Mouse (Mus musculus): ENCODE measurements around the gene Dlgap5.
"Not testable (repeated sequence)": the region's sequence is repeated elsewhere in the genome, so short reads cannot be mapped to it uniquely, and the experiment has no call there.

The Dlgap5 gene

GRCm38 (mm10) chr14:47417775-47418665 is at the start of gene Dlgap5:
Gene Dlgap5 (minus strand): TSS chr14:47418407.
- peak; percentile 97 for DNase-seq (ENCODE audit: low read depth, low spot score)

- no peak for DNase-seq (ENCODE audit: low read depth, low spot score)
Measured at GRCm38 (mm10) chr14:47465468-47466175, 47.4 kb upstream of the Dlgap5 start.

DNA sequence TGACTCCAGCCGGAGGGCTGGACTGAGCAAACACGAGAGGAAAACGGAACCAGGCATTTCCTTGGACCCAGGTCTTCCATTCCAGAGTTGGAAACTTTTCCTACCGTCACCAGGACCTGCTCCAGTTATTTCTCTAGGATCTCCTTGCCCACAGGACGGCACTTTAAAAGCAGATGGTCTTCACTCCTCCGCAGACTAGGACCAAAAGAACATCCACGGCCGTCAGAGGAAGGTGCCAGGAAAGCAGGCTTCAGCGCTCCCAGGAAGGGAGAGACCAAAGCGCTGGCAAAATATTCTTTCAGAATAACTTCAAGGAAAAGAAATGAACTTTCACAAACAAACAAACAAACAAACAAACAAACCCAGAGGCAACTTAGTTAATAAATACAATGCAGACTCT is 46.2 kb upstream of the Dlgap5 start:
- no peak for DNase-seq (ENCODE audit: low read depth, low spot score)

- DNase-seq (ENCODE audit: low read depth, low spot score): no peak
Measured at GRCm38 (mm10) chr14:47462877-47463460, 44.8 kb upstream of the Dlgap5 start.

GRCm38 (mm10) chr14:47462453-47462852 is 44.2 kb upstream of the Dlgap5 start:
- no peak for DNase-seq (ENCODE audit: low read depth, low spot score)

DNA sequence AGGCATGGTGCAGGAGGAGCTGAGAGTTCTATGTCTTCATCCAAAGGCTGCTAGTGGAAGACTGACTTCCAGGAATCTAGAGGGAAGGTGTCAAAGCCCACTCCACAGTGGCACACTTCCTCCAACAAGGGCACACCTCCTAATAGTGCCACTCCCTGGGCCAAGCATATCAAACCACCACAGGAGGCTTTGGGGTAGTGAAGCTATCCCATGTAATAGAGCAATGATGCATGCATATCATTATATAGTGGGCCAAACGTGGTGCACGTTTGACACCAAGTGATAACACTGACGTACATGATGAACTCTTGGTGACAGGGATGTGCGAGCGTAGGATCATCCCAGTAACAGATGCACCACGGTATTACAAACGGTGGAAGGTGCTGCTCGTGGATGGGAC is 43.8 kb upstream of the Dlgap5 start:
- no peak for DNase-seq (ENCODE audit: low read depth, low spot score)

GRCm38 (mm10) chr14:47459556-47459955 is 41.3 kb upstream of the Dlgap5 start:
- DNase-seq (ENCODE audit: low read depth, low spot score): no peak

GRCm38 (mm10) chr14:47450121-47450520 is 31.9 kb upstream of the Dlgap5 start, which contains the start of gene Fbxo34:
Gene Fbxo34 (plus strand): TSS chr14:47450421.
- DNase-seq (ENCODE audit: low read depth, low spot score): not testable (repeated sequence)

- DNase-seq (ENCODE audit: low read depth, low spot score): no peak
Measured at GRCm38 (mm10) chr14:47445331-47446095, 27.3 kb upstream of the Dlgap5 start.

DNA sequence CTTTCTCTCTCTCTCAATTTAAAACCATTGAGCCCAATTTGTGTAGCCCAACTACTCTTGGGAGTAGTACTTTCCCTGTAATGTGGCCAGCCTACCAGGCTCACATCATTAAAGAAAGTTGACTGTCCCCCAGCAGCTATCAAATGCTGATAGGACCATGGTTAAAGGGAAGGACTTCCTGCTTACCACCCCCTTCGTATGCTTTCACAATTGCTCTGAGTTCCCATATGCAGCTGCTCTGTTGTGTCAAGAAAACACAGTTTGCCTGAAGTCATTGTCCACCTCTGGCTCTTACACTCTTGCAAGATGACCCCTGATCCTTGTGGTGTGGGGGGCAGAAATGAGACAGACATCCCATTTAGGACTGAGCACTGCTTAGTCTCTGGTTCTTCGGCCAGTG is 26.7 kb upstream of the Dlgap5 start:
- no peak for DNase-seq (ENCODE audit: low read depth, low spot score)

GRCm38 (mm10) chr14:47438947-47439346 is 20.7 kb upstream of the Dlgap5 start:
- peak; percentile 70 for DNase-seq (ENCODE audit: low read depth, low spot score)

- DNase-seq (ENCODE audit: low read depth, low spot score): peak; percentile 49
Measured at GRCm38 (mm10) chr14:47432987-47433386, 14.8 kb upstream of the Dlgap5 start.

DNA sequence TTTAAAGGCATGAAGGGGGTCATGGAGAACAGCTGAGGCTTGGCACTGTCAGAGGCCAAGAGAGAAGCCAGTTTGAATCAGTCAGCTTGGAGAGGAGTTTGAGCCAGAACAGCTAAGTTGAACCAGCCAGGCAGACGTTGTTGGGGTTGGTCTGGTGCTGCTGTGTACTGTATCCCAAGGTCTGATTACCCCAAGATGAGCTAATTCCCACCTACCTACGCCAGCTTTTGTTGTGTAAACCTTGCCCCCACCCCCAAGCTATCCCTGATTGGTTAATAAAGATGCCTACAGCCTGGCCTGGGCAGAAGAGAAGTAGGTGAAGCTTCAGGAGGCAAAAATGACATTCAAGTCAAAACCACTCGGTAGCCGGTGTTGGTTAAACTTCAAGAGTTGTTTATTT is 4.3 kb upstream of the Dlgap5 start:
- DNase-seq (ENCODE audit: low read depth, low spot score): peak; percentile 64

GRCm38 (mm10) chr14:47421606-47422005 is 3.4 kb upstream of the Dlgap5 start:
- peak; percentile 88 for DNase-seq (ENCODE audit: low read depth, low spot score)

- peak; percentile 88 for DNase-seq (ENCODE audit: low read depth, low spot score)
Measured at GRCm38 (mm10) chr14:47419723-47420276, 1.6 kb upstream of the Dlgap5 start.

- peak; percentile 28 for DNase-seq (ENCODE audit: low read depth, low spot score)
Measured at GRCm38 (mm10) chr14:47419034-47419625, 923 bp upstream of the Dlgap5 start.

DNA sequence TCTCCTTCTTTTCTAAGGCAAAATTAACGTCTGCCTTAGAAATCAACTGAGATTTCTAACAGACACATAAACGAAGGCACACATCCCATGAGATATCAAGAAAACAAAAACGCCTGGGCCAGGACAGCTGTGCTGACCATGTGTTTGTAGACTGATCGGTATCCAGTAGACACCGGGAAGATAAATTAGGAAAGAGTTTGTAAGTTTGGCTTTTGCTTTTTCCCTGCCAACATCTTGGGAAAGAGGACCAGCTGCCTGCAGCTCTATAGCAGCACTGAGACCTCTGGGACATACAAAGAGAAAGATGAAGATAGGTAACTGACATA is 422 bp upstream of the Dlgap5 start:
- DNase-seq (ENCODE audit: low read depth, low spot score): no peak

- no peak for DNase-seq (ENCODE audit: low read depth, low spot score)
Measured at GRCm38 (mm10) chr14:47417346-47417745, 861 bp downstream of the Dlgap5 start.

DNA sequence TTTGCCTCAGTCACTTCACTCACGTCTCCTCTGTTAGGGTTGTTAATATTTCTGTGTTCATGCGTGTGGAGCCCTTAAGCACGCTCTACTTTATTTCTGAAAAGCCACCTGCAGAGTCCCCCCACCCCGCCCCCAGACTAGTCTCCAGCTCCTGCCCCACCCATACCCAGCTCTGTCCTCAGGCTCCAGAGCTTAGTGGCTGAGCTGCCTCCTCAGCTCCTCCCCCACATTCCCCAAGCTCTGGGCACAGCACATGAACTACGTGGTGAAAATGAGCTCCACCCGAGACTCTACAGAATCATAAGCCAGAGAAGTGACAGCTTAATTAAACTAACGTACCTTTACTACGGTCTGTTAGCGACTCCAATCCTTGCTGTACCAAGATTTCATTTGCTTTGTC is 12.2 kb downstream of the Dlgap5 start:
- peak; percentile 87 for DNase-seq (ENCODE audit: low read depth, low spot score)

- DNase-seq (ENCODE audit: low read depth, low spot score): no peak
Measured at GRCm38 (mm10) chr14:47402735-47403134, 15.5 kb downstream of the Dlgap5 start.

DNA sequence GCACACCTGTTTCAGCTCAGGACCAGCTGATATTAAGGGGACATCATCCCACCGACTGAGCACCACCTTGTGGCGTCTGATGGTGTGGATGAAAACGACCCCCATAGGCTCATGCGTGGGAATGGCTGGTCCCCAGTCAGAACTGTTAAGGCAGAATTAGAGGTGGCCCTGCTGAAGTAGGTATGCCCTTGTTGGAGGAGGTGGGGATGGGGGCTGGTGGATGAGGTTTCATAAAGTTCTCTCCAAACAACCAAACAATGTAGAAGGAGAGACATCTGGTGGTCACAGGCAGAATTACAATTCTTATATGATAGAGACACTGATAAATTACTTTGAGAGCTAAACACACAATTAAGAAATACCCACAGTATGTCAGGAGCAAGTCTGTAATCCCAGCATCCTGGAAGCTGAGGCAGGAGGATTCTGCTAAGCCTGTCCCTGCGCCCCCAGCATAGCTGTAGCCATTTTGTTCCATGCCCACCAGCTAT is 22.0 kb downstream of the Dlgap5 start:
- peak; percentile 79 for DNase-seq (ENCODE audit: low read depth, low spot score)

All from R1 (cell line).